Mouse (Mus musculus) myocyte (in vitro differentiated cells): ENCODE data around the gene Itpkb.

ENCODE experiments used
- MAX ChIP-seq: IDR thresholded peaks from one replicate; pipeline ENCODE4 v1.6.1; 2011; ENCODE audit warnings: low read depth, mild to moderate bottlenecking, control low read depth
- MYOD1 ChIP-seq, 3 experiments: IDR thresholded peaks; one replicate each; pipeline ENCODE4 v1.6.1; 2011; ENCODE audit warnings: control low read depth in 2 of 3, low read depth in 2 of 3, mild to moderate bottlenecking in 2 of 3, moderate library complexity in 1 of 3; ENCODE audit not compliant: insufficient read length in 2 of 3, control insufficient read depth in 1 of 3
- POLR2A ChIP-seq: IDR thresholded peaks from one replicate; pipeline ENCODE4 v1.6.1; 2011; ENCODE audit warnings: low read depth, mild to moderate bottlenecking, control low read depth, moderate library complexity; ENCODE audit not compliant: insufficient read length
- POLR2AphosphoS2 ChIP-seq: IDR thresholded peaks from one replicate; pipeline ENCODE4 v1.6.1; 2011; ENCODE audit warnings: low read depth, control low read depth; ENCODE audit not compliant: insufficient read length
- TCF12 ChIP-seq: IDR thresholded peaks from one replicate; pipeline ENCODE4 v1.6.1; 2011; ENCODE audit warnings: mild to moderate bottlenecking, control low read depth; ENCODE audit not compliant: poor library complexity, insufficient read depth, severe bottlenecking
- USF1 ChIP-seq: IDR thresholded peaks from one replicate; pipeline ENCODE4 v1.6.1; 2011; ENCODE audit warnings: low read depth, mild to moderate bottlenecking, control low read depth, moderate library complexity

- TF ChIP-seq MAX = no peak
- TF ChIP-seq POLR2A = no peak
- TF ChIP-seq USF1 = no peak
- TF ChIP-seq TCF12 = no peak
- no peak for TF ChIP-seq MYOD1 (IDR thresholded peaks at IDR 0.05; ENCODE audit: control insufficient read depth in 1 of 3, insufficient read length in 2 of 3, low read depth in 2 of 3)
- TF ChIP-seq POLR2AphosphoS2 = no peak
Measured at GRCm38 (mm10) chr1:180352258-180352657, 22.0 kb downstream of the Itpkb start.
